Mouse (Mus musculus): ENCODE results near the gene Cpeb4. TPM values are rescaled to one million over a fixed set of nuclear protein-coding genes. Genes with fewer than 3 reads are reported as not detected.

The Cpeb4 gene
- total and polyA plus RNA-seq, 2 experiments from 2014 or later = 19.1 to 103 TPM

DNA sequence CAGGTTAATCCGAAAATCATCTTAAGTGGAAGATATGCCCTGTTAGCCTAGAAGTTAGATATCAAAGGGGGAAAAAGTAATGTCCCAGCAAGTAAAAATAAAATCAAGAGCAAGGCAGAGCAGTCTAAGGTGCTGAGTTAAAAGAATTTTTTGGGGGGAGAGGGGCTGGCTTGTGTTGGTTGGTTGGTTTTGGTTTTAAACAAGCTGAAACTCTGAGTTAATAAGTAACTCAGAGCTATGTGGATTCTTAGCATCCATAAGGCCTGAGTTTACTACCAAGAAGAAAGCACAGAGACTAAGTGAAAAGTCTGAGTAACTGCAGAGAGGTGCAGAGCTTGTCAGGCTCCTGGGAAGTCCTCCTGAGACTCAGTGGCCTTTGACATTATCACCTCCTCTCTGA, 16.2 kb downstream of the Cpeb4 start:
- WGBS = 88% methylated on average over 1 of the region's 1 CpGs
- no peaks in the 10 kb centered on the region for H3K9me3 ChIP-seq (ENCODE audit: low read length)
- H3K4me2 ChIP-seq (ENCODE audit: low read depth, low read length, poor library complexity, severe bottlenecking) = no peak overlapping the region
- H3K4me3 ChIP-seq (ENCODE audit: low read depth, low read length) = no peak overlapping the region
- DNase-seq (ENCODE audit: low spot score) = no peak
- H3K9ac ChIP-seq (replicated peaks; ENCODE audit: low read length, poor library complexity, severe bottlenecking) = no peak overlapping the region
- H3K4me1 ChIP-seq (ENCODE audit: insufficient read depth, low read length) = peaks cover 3% of the 10 kb centered on the region; the same call in 1 of the 2 replicates
- H3K27ac ChIP-seq (ENCODE audit: low read depth, low read length) = no peak overlapping the region
- TF ChIP-seq CTCF (IDR thresholded peaks at IDR 0.05) = no peak
- ATAC-seq (ENCODE audit: low FRiP score) = no peak
- no peaks in the 10 kb centered on the region for H3K27me3 ChIP-seq (ENCODE audit: insufficient read depth, low read length)
- H3K36me3 ChIP-seq (ENCODE audit: insufficient read depth, low read length) = peaks cover 3% of the 10 kb centered on the region; the same call in 1 of the 2 replicates

- no peak overlapping the region for H3K27ac ChIP-seq (ENCODE audit: low read depth, low read length)
Measured at GRCm38 (mm10) chr11:31892152-31892551, 20.1 kb downstream of the Cpeb4 start.

GRCm38 (mm10) chr11:31893639-31894038, 21.6 kb downstream of the Cpeb4 start:
- H3K9me3 ChIP-seq (ENCODE audit: low read length) = no peaks in the 10 kb centered on the region
- no peaks in the 10 kb centered on the region for H3K27me3 ChIP-seq (ENCODE audit: insufficient read depth, low read length)
- no peak for TF ChIP-seq CTCF (IDR thresholded peaks at IDR 0.05)
- no peak overlapping the region for H3K4me3 ChIP-seq (ENCODE audit: low read depth, low read length)
- H3K27ac ChIP-seq (ENCODE audit: low read depth, low read length) = no peak overlapping the region
- no peak overlapping the region for H3K4me2 ChIP-seq (ENCODE audit: low read depth, low read length, poor library complexity, severe bottlenecking)
- no peak for ATAC-seq (ENCODE audit: low FRiP score)
- H3K4me1 ChIP-seq (ENCODE audit: insufficient read depth, low read length) = no peaks in the 10 kb centered on the region
- 38% methylated on average over 2 of the region's 2 CpGs for WGBS
- peaks cover 3% of the 10 kb centered on the region; the same call in 1 of the 2 replicates for H3K36me3 ChIP-seq (ENCODE audit: insufficient read depth, low read length)
- H3K9ac ChIP-seq (replicated peaks; ENCODE audit: low read length, poor library complexity, severe bottlenecking) = no peak overlapping the region
- DNase-seq (ENCODE audit: low spot score) = no peak

More at GRCm38 (mm10) chr11:31892152-31892551, 20.1 kb downstream of the Cpeb4 start:
- no peak for DNase-seq (ENCODE audit: low spot score)
- H3K27me3 ChIP-seq (ENCODE audit: insufficient read depth, low read length) = no peaks in the 10 kb centered on the region
- TF ChIP-seq CTCF (IDR thresholded peaks at IDR 0.05) = no peak
- H3K4me3 ChIP-seq (ENCODE audit: low read depth, low read length) = no peak overlapping the region
- peaks cover 3% of the 10 kb centered on the region; the same call in 1 of the 2 replicates for H3K36me3 ChIP-seq (ENCODE audit: insufficient read depth, low read length)
- ATAC-seq (ENCODE audit: low FRiP score) = no peak
- peaks cover 3% of the 10 kb centered on the region; the same call in 1 of the 2 replicates for H3K4me1 ChIP-seq (ENCODE audit: insufficient read depth, low read length)
- WGBS = 69% methylated on average over 3 of the region's 3 CpGs
- H3K9ac ChIP-seq (replicated peaks; ENCODE audit: low read length, poor library complexity, severe bottlenecking) = no peak overlapping the region
- no peaks in the 10 kb centered on the region for H3K9me3 ChIP-seq (ENCODE audit: low read length)
- H3K4me2 ChIP-seq (ENCODE audit: low read depth, low read length, poor library complexity, severe bottlenecking) = no peak overlapping the region

DNA sequence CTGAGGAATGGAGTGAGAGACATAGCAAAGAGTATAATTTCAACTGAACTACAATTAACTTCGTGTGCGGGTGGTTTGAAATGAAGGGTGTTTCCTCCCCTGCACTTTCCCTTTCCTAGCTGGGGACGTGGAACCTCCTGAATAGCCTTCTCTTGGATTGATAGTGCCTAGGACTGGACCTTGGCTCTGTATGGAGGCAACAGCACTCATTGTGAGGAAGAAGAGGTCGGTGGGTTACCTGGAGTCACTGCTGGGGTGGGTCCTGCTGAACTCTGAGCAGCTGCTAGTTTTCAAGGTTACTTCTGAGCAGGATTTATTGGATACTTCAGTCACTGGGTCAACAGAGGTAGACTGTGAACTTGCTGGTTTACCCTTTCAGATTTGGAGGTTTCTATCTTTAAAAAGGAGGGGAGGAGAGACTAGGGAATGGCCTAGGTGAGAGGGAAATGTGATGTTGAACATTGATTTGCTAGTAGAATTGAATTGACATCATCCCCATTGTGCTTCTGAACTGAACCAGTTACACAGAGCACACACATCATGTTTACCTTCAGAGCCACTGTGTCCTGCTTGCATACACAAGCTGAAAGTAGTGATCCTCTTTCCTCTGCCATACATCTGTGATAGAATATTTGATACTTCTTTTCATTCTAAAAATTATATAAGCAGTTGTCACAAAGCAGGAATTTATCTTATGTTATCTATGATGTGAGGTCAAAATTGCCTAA, 24.2 kb downstream of the Cpeb4 start:
- ATAC-seq (ENCODE audit: low FRiP score) (no peak), DNase-seq (ENCODE audit: low spot score) (no peak)
- H3K9ac ChIP-seq (replicated peaks; ENCODE audit: low read length, poor library complexity, severe bottlenecking) = no peak overlapping the region
- no peak for TF ChIP-seq CTCF (IDR thresholded peaks at IDR 0.05)
- 81% methylated on average over 4 of the region's 4 CpGs for WGBS
- no peaks in the 10 kb centered on the region for H3K36me3 ChIP-seq (ENCODE audit: insufficient read depth, low read length)
- H3K4me2 ChIP-seq (ENCODE audit: low read depth, low read length, poor library complexity, severe bottlenecking) = no peak overlapping the region
- H3K27me3 ChIP-seq (ENCODE audit: insufficient read depth, low read length) = no peaks in the 10 kb centered on the region
- no peaks in the 10 kb centered on the region for H3K9me3 ChIP-seq (ENCODE audit: low read length)
- no peak overlapping the region for H3K27ac ChIP-seq (ENCODE audit: low read depth, low read length)
- no peaks in the 10 kb centered on the region for H3K4me1 ChIP-seq (ENCODE audit: insufficient read depth, low read length)
- H3K4me3 ChIP-seq (ENCODE audit: low read depth, low read length) = no peak overlapping the region

DNA sequence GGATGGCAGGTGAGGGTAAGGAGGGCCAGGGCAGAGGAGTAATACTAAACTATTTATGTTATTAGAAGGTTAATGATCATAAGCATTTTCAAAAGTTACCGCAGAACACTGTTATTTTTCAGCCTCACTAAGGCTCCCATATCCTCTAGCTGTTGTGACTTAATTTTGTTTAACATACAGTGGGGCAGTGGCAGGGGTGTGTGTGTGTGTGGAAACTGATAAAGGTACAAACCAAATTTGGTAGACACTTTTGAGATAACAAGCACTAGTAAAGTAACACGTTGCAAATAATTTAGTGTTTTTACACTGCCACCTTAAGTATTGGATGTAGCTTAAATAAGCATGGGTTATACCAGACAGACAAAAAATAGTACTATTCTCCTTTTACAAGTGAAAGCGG, 24.9 kb downstream of the Cpeb4 start:
- ATAC-seq (ENCODE audit: low FRiP score) = no peak
- Histone ChIP-seq H3K9ac (replicated peaks; ENCODE audit: low read length, poor library complexity, severe bottlenecking) (no peak overlapping the region), H3K4me2 (ENCODE audit: low read depth, low read length, poor library complexity, severe bottlenecking) (no peak overlapping the region), H3K27me3 (ENCODE audit: insufficient read depth, low read length) (no peaks in the 10 kb centered on the region), H3K27ac (ENCODE audit: low read depth, low read length) (no peak overlapping the region), H3K36me3 (ENCODE audit: insufficient read depth, low read length) (no peaks in the 10 kb centered on the region), H3K4me1 (ENCODE audit: insufficient read depth, low read length) (no peaks in the 10 kb centered on the region), H3K9me3 (ENCODE audit: low read length) (no peaks in the 10 kb centered on the region), H3K4me3 (ENCODE audit: low read depth, low read length) (no peak overlapping the region)
- DNase-seq (ENCODE audit: low spot score) = no peak
- no peak for TF ChIP-seq CTCF (IDR thresholded peaks at IDR 0.05)
- 95% methylated on average over 3 of the region's 3 CpGs for WGBS

- H3K4me1 ChIP-seq (ENCODE audit: insufficient read depth, low read length) = no peaks in the 10 kb centered on the region
- no peak overlapping the region for H3K27ac ChIP-seq (ENCODE audit: low read depth, low read length)
- ATAC-seq (ENCODE audit: low FRiP score) (no peak), DNase-seq (ENCODE audit: low spot score) (no peak)
- no peaks in the 10 kb centered on the region for H3K9me3 ChIP-seq (ENCODE audit: low read length)
- no peak overlapping the region for H3K9ac ChIP-seq (replicated peaks; ENCODE audit: low read length, poor library complexity, severe bottlenecking)
- H3K4me3 ChIP-seq (ENCODE audit: low read depth, low read length) = no peak overlapping the region
- TF ChIP-seq CTCF (IDR thresholded peaks at IDR 0.05) = no peak
- no peaks in the 10 kb centered on the region for H3K27me3 ChIP-seq (ENCODE audit: insufficient read depth, low read length)
- no peak overlapping the region for H3K4me2 ChIP-seq (ENCODE audit: low read depth, low read length, poor library complexity, severe bottlenecking)
- no peaks in the 10 kb centered on the region for H3K36me3 ChIP-seq (ENCODE audit: insufficient read depth, low read length)
Measured at GRCm38 (mm10) chr11:31899166-31899565, 27.2 kb downstream of the Cpeb4 start.

All from midbrain, postnatal 0 days (tissue).